Mouse (Mus musculus) G1E (cell line): ENCODE data around the gene Xpo4.

Experiments
- CTCF ChIP-seq: IDR thresholded peaks from 2 replicates; pipeline ENCODE4 v1.5.1; 2012; ENCODE audit warnings: low read depth, low read length, inconsistent platforms, mixed read lengths
- GATA1 ChIP-seq: IDR thresholded peaks from 2 replicates; pipeline ENCODE4 v1.6.1; 2012; ENCODE audit warnings: borderline replicate concordance, low read length, inconsistent platforms, mixed read lengths
- TAL1 ChIP-seq: conservative IDR thresholded peaks from 2 replicates; pipeline ENCODE4 v1.6.1; 2012; ENCODE audit warnings: low read depth, low read length, inconsistent platforms, mixed read lengths

- TF ChIP-seq CTCF (no peak), GATA1 (no peak), TAL1 (no peak)
Measured at GRCm38 (mm10) chr14:57547062-57547461, 118.2 kb downstream of the Xpo4 start.
